Mouse (Mus musculus) brain, embryonic 14.5 days (tissue): ENCODE data around the gene Spata5.

Source experiments
- CTCF ChIP-seq: fragments of 200-500 bp; IDR thresholded peaks from 2 replicates; pipeline ENCODE4 v1.5.1; 2012; ENCODE audit warnings: inconsistent platforms, mild to moderate bottlenecking, moderate library complexity, borderline replicate concordance; ENCODE audit not compliant: insufficient read depth, insufficient read length; ENCODE audit errors: extremely low read depth
- POLR2A ChIP-seq: fragments of 200-500 bp; IDR thresholded peaks from 2 replicates; pipeline ENCODE4 v1.6.1; 2012; ENCODE audit warnings: mild to moderate bottlenecking, inconsistent platforms, borderline replicate concordance; ENCODE audit not compliant: poor library complexity, insufficient read depth, insufficient read length, severe bottlenecking; ENCODE audit errors: extremely low read depth

GRCm38 (mm10) chr3:37602356-37602755 lies 182.7 kb downstream of the Spata5 start:
- no peak for TF ChIP-seq POLR2A
- no peak for TF ChIP-seq CTCF
